Mouse (Mus musculus): ENCODE results near the gene Nfkbil1.
"Not testable (repeated sequence)": the region's sequence is repeated elsewhere in the genome, so short reads cannot be mapped to it uniquely, and the experiment has no call there.

Nfkbil1 gene

GRCm38 (mm10) chr17:35236996-35237395 lies 1.4 kb upstream of the Nfkbil1 start:
- ATAC-seq (ENCODE audit: low TSS enrichment): peak; percentile 22; the same call in 1 of the 2 replicates

GRCm38 (mm10) chr17:35236390-35236746 lies 776 bp upstream of the Nfkbil1 start:
- ATAC-seq (ENCODE audit: low TSS enrichment): peak; percentile 76

- no peak for ATAC-seq (ENCODE audit: low TSS enrichment)
Observed at GRCm38 (mm10) chr17:35234903-35235302, 689 bp downstream of the Nfkbil1 start.

GRCm38 (mm10) chr17:35234090-35234489 lies 1.5 kb downstream of the Nfkbil1 start:
- ATAC-seq (ENCODE audit: low TSS enrichment): not testable (repeated sequence)

GRCm38 (mm10) chr17:35233114-35233980 lies 2.2 kb downstream of the Nfkbil1 start, which contains the start of gene Atp6v1g2:
Atp6v1g2 (plus strand) TSS chr17:35233660.
- no peak for ATAC-seq (ENCODE audit: low TSS enrichment)

GRCm38 (mm10) chr17:35232659-35233058 lies 2.9 kb downstream of the Nfkbil1 start:
- no peak for ATAC-seq (ENCODE audit: low TSS enrichment)

- ATAC-seq (ENCODE audit: low TSS enrichment): no peak
Observed at GRCm38 (mm10) chr17:35232043-35232442, 3.5 kb downstream of the Nfkbil1 start.

GRCm38 (mm10) chr17:35231022-35231421 lies 4.6 kb downstream of the Nfkbil1 start:
- ATAC-seq (ENCODE audit: low TSS enrichment): no peak

- no peak for ATAC-seq (ENCODE audit: low TSS enrichment)
Observed at GRCm38 (mm10) chr17:35226561-35227046, 9.0 kb downstream of the Nfkbil1 start.

- ATAC-seq (ENCODE audit: low TSS enrichment): no peak
Observed at GRCm38 (mm10) chr17:35225456-35225855, 10.1 kb downstream of the Nfkbil1 start.

GRCm38 (mm10) chr17:35224641-35225040 lies 11.0 kb downstream of the Nfkbil1 start:
- ATAC-seq (ENCODE audit: low TSS enrichment): no peak

GRCm38 (mm10) chr17:35222299-35222698 lies 13.3 kb downstream of the Nfkbil1 start:
- ATAC-seq (ENCODE audit: low TSS enrichment): no peak

GRCm38 (mm10) chr17:35220156-35220952 lies 15.2 kb downstream of the Nfkbil1 start, which contains the start of gene Gm16181:
Gm16181 (plus strand) TSS chr17:35220834.
- no peak for ATAC-seq (ENCODE audit: low TSS enrichment)

GRCm38 (mm10) chr17:35219601-35220041 lies 16.0 kb downstream of the Nfkbil1 start:
- ATAC-seq (ENCODE audit: low TSS enrichment): peak; percentile 47; the same call in 1 of the 2 replicates

GRCm38 (mm10) chr17:35218516-35219193 lies 16.9 kb downstream of the Nfkbil1 start:
- no peak for ATAC-seq (ENCODE audit: low TSS enrichment)

GRCm38 (mm10) chr17:35213071-35213470 lies 22.5 kb downstream of the Nfkbil1 start:
- no peak for ATAC-seq (ENCODE audit: low TSS enrichment)

GRCm38 (mm10) chr17:35210593-35210992 lies 25.0 kb downstream of the Nfkbil1 start:
- no peak for ATAC-seq (ENCODE audit: low TSS enrichment)

GRCm38 (mm10) chr17:35209785-35210535 lies 25.6 kb downstream of the Nfkbil1 start:
- ATAC-seq (ENCODE audit: low TSS enrichment): no peak

GRCm38 (mm10) chr17:35205380-35205769 lies 30.2 kb downstream of the Nfkbil1 start:
- ATAC-seq (ENCODE audit: low TSS enrichment): no peak

GRCm38 (mm10) chr17:35204494-35205379 lies 30.9 kb downstream of the Nfkbil1 start, which contains the start of gene Lta:
Lta (minus strand) TSS chr17:35205351.
- no peak for ATAC-seq (ENCODE audit: low TSS enrichment)
